Mouse (Mus musculus) MEL (cell line): ENCODE results near the gene Mboat2. TPM values are rescaled to one million over a fixed set of nuclear protein-coding genes. Genes with fewer than 3 reads are reported as not detected.
A peak's percentile ranks its signal among the peaks of the same experiment; 100 is the strongest.

Experiments used
- DNase-seq: peaks from one replicate; pipeline ENCODE4 v3.0.0; 2011; ENCODE audit warnings: low read depth, low spot score
- H3K27ac ChIP-seq: 2 replicates; pipeline ENCODE4 v1.5.1; 2012; ENCODE audit warnings: low read depth, mild to moderate bottlenecking, control low read depth, low read length, moderate library complexity; ENCODE audit not compliant: control insufficient read depth
- H3K27me3 ChIP-seq, 2 experiments: fragments of 150-350 bp in 1 of 2; sonication (generic) in 1 of 2; 2 replicates each; pipeline ENCODE4 v1.6.1; 2012; ENCODE audit warnings: low read length in 2 of 2, mild to moderate bottlenecking in 2 of 2, improper control_type of control experiment in 1 of 2, moderate library complexity in 1 of 2; ENCODE audit not compliant: insufficient read depth in 2 of 2, control insufficient read depth in 1 of 2
- H3K36me3 ChIP-seq, 2 experiments: 2 replicates each; pipeline ENCODE4 v1.6.1; 2012 to 2014; ENCODE audit warnings: low read length in 2 of 2, improper control_type of control experiment in 1 of 2, inconsistent platforms in 1 of 2, mild to moderate bottlenecking in 1 of 2; ENCODE audit not compliant: insufficient read depth in 2 of 2, control insufficient read depth in 1 of 2
- H3K4me1 ChIP-seq, 2 experiments: fragments of 150-350 bp in 1 of 2; sonication (generic) in 1 of 2; 2 replicates each; pipeline ENCODE4 v1.6.1; 2012; ENCODE audit warnings: low read length in 2 of 2, improper control_type of control experiment in 1 of 2, mild to moderate bottlenecking in 1 of 2; ENCODE audit not compliant: insufficient read depth in 2 of 2, control insufficient read depth in 1 of 2
- H3K4me3 ChIP-seq, 2 experiments: fragments of 150-350 bp in 1 of 2; sonication (generic) in 1 of 2; 2 replicates each; pipeline ENCODE4 v1.5.1; 2012; ENCODE audit warnings: low read depth in 2 of 2, low read length in 2 of 2, mild to moderate bottlenecking in 2 of 2, moderate library complexity in 2 of 2, control low read depth in 1 of 2, improper control_type of control experiment in 1 of 2; ENCODE audit not compliant: control insufficient read depth in 1 of 2, insufficient read depth in 1 of 2
- H3K79me2 ChIP-seq: 2 replicates; pipeline ENCODE4 v1.6.1; 2012; ENCODE audit warnings: mild to moderate bottlenecking, low read length, moderate library complexity; ENCODE audit not compliant: control insufficient read depth, poor library complexity, insufficient read depth
- H3K9ac ChIP-seq: 2 replicates; pipeline ENCODE4 v1.6.1; 2012; ENCODE audit warnings: low read depth, mild to moderate bottlenecking, control low read depth, low read length, moderate library complexity; ENCODE audit not compliant: control insufficient read depth, poor library complexity, severe bottlenecking
- H3K9me3 ChIP-seq: fragments of 150-350 bp; sonication (generic); replicated peaks from 2 replicates; pipeline ENCODE4 v1.6.1; 2012; ENCODE audit warnings: mild to moderate bottlenecking, low read length, improper control_type of control experiment, moderate library complexity; ENCODE audit not compliant: insufficient read depth
- BHLHE40 ChIP-seq: IDR thresholded peaks from 2 replicates; pipeline ENCODE4 v1.6.1; 2012; ENCODE audit warnings: low read depth, mild to moderate bottlenecking, inconsistent platforms, low read length, improper control_type of control experiment, borderline replicate concordance
- CHD2 ChIP-seq: IDR thresholded peaks from 2 replicates; pipeline ENCODE4 v1.6.1; 2011; ENCODE audit warnings: low read length, improper control_type of control experiment
- CTCF ChIP-seq, 3 experiments: IDR thresholded peaks in 2 of 3; conservative IDR thresholded peaks in 1 of 3; 2 replicates each; pipeline ENCODE4 v1.5.1; 2011 to 2012; ENCODE audit warnings: low read length in 3 of 3, low read depth in 2 of 3, mild to moderate bottlenecking in 2 of 3, improper control_type of control experiment in 1 of 3, inconsistent platforms in 1 of 3, mixed read lengths in 1 of 3, moderate library complexity in 1 of 3; ENCODE audit not compliant: control insufficient read depth in 1 of 3, insufficient read depth in 1 of 3, poor library complexity in 1 of 3, severe bottlenecking in 1 of 3
- E2F4 ChIP-seq: IDR thresholded peaks from 2 replicates; pipeline ENCODE4 v1.6.1; 2011; ENCODE audit warnings: low read depth, low read length, improper control_type of control experiment, borderline replicate concordance
- EP300 ChIP-seq, 2 experiments: IDR thresholded peaks; 2 replicates each; pipeline ENCODE4 v1.6.1; 2011; ENCODE audit warnings: improper control_type of control experiment in 2 of 2, low read length in 2 of 2, low read depth in 1 of 2, mild to moderate bottlenecking in 1 of 2
- ETS1 ChIP-seq: IDR thresholded peaks from 2 replicates; pipeline ENCODE4 v1.6.1; 2012; ENCODE audit warnings: low read depth, mild to moderate bottlenecking, inconsistent platforms, low read length, improper control_type of control experiment, moderate library complexity
- GATA1 ChIP-seq: IDR thresholded peaks from 2 replicates; pipeline ENCODE4 v1.6.1; 2011; ENCODE audit warnings: low read depth, low read length, improper control_type of control experiment
- HCFC1 ChIP-seq: IDR thresholded peaks from 2 replicates; pipeline ENCODE4 v1.6.1; 2012; ENCODE audit warnings: low read depth, mild to moderate bottlenecking, inconsistent platforms, low read length, improper control_type of control experiment, moderate library complexity
- KAT2A ChIP-seq: conservative IDR thresholded peaks from 2 replicates; pipeline ENCODE4 v1.6.1; 2012; ENCODE audit warnings: low read depth, low read length, improper control_type of control experiment, inconsistent platforms
- MXI1 ChIP-seq: IDR thresholded peaks from 2 replicates; pipeline ENCODE4 v1.6.1; 2011; ENCODE audit warnings: mild to moderate bottlenecking, low read depth, low read length, improper control_type of control experiment
- MYB ChIP-seq: IDR thresholded peaks from 2 replicates; pipeline ENCODE4 v1.6.1; 2011; ENCODE audit warnings: mild to moderate bottlenecking, low read depth, low read length, improper control_type of control experiment
- NELFE ChIP-seq: IDR thresholded peaks from 2 replicates; pipeline ENCODE4 v1.6.1; 2011; ENCODE audit warnings: low read depth, low read length, improper control_type of control experiment
- NRF1 ChIP-seq: IDR thresholded peaks from 2 replicates; pipeline ENCODE4 v1.6.1; 2014; ENCODE audit warnings: low read depth, mild to moderate bottlenecking, inconsistent platforms, low read length, improper control_type of control experiment, moderate library complexity; ENCODE audit not compliant: poor library complexity, insufficient read depth, severe bottlenecking
- POLR2AphosphoS5 ChIP-seq: IDR thresholded peaks from 2 replicates; pipeline ENCODE4 v1.6.1; 2012; ENCODE audit warnings: low read depth, borderline replicate concordance, mild to moderate bottlenecking, inconsistent platforms, low read length, moderate library complexity, mixed read lengths
- RCOR1 ChIP-seq: IDR thresholded peaks from 2 replicates; pipeline ENCODE4 v1.6.1; 2012; ENCODE audit warnings: low read depth, mild to moderate bottlenecking, inconsistent platforms, low read length, improper control_type of control experiment
- SIN3A ChIP-seq: IDR thresholded peaks from 2 replicates; pipeline ENCODE4 v1.6.1; 2012; ENCODE audit warnings: low read length, improper control_type of control experiment, inconsistent platforms
- SMC3 ChIP-seq: IDR thresholded peaks from 2 replicates; pipeline ENCODE4 v1.6.1; 2011; ENCODE audit warnings: low read depth, low read length, improper control_type of control experiment
- TAL1 ChIP-seq: IDR thresholded peaks from 2 replicates; pipeline ENCODE4 v1.6.1; 2012; ENCODE audit warnings: mild to moderate bottlenecking, inconsistent platforms, low read length, moderate library complexity, mixed read lengths
- TBP ChIP-seq: IDR thresholded peaks from 2 replicates; pipeline ENCODE4 v1.8.0; 2011; ENCODE audit warnings: low read depth, low read length, improper control_type of control experiment
- TCF12 ChIP-seq: IDR thresholded peaks from 2 replicates; pipeline ENCODE4 v1.6.1; 2014; ENCODE audit warnings: low read depth, mild to moderate bottlenecking, inconsistent platforms, low read length, improper control_type of control experiment, moderate library complexity
- UBTF ChIP-seq: IDR thresholded peaks from 2 replicates; pipeline ENCODE4 v1.6.1; 2012; ENCODE audit warnings: low read depth, mild to moderate bottlenecking, inconsistent platforms, low read length, improper control_type of control experiment, moderate library complexity, borderline replicate concordance; ENCODE audit not compliant: insufficient read depth
- USF2 ChIP-seq, 2 experiments: IDR thresholded peaks; 2 replicates each; pipeline ENCODE4 v1.6.1; 2011 to 2012; ENCODE audit warnings: improper control_type of control experiment in 2 of 2, low read length in 2 of 2, borderline replicate concordance in 1 of 2, inconsistent platforms in 1 of 2, low read depth in 1 of 2, mild to moderate bottlenecking in 1 of 2; ENCODE audit not compliant: insufficient read depth in 1 of 2
- ZMIZ1 ChIP-seq: IDR thresholded peaks from 2 replicates; pipeline ENCODE4 v1.6.1; 2012; ENCODE audit warnings: low read depth, mild to moderate bottlenecking, inconsistent platforms, low read length, improper control_type of control experiment, moderate library complexity
- polyA plus RNA-seq, 2 experiments: library from polyadenylated mRNA; stranded (reverse) in 1 of 2; unstranded in 1 of 2; fragments of >175 nt in 1 of 2; fragments of >200 nt in 1 of 2; gene quantifications; 2 replicates each; pipeline versions ENCODE4 v1.2.1 to v1.2.4; 2012; ENCODE audit warnings: low replicate concordance in 2 of 2, low read depth in 1 of 2; ENCODE audit not compliant: insufficient read length in 2 of 2, insufficient read depth in 1 of 2, missing spikeins in 1 of 2
- total RNA-seq: library from RNA; depleted of rRNA; stranded (reverse); fragments of 300-350 nt; gene quantifications from 2 replicates; pipeline ENCODE4 v1.2.3, GENCODE M21; 2012

Mboat2 gene
- total and polyA plus RNA-seq, 3 experiments = 13.5 TPM; not detected in 1

DNA sequence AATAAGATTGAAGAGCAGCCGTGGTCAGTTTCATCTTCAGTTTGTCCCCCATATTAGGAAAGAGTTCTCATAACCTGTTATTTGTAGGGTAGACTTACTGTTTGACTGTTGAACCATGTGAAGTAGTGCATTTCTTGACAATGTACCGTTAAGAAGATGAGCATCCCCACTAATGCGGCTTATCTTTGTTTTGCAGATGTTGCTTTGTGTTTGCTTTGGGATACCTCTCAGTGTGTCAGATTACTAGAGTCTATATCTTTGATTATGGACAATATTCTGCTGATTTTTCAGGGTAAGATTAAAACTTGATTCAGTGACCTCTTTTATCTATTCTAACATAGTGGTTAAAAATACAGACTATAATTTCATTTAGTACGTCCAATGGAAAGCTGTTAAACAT lies 93.3 kb downstream of the Mboat2 start:
- Histone ChIP-seq H3K27me3 (no peaks in the 10 kb centered on the region), H3K4me1 (peaks cover 8 to 17% of the 10 kb centered on the region in 2 experiments), H3K36me3 (peaks cover 0 to 10% of the 10 kb centered on the region in 2 experiments; a peak in 2 of 4 replicates), H3K27ac (no peak overlapping the region), H3K9ac (no peak overlapping the region), H3K9me3 (no peaks in the 10 kb centered on the region), H3K4me3 (no peak overlapping the region), H3K79me2 (no peaks in the 10 kb centered on the region)
- DNase-seq = peak; percentile 54
- peak; percentile 46; the same call in 1 of the 2 replicates for TF ChIP-seq MYB
- TF ChIP-seq TAL1 = peak; percentile 76
- peak; percentile 77 for TF ChIP-seq GATA1
- no peak for TF ChIP-seq UBTF
- TF ChIP-seq NELFE = no peak
- no peak for TF ChIP-seq CTCF (IDR thresholded peaks at IDR 0.05 in 2 of 3, conservative IDR thresholded peaks at IDR 0.05 in 1 of 3; ENCODE audit: control insufficient read depth in 1 of 3, insufficient read depth in 1 of 3, low read depth in 2 of 3, low read length in 3 of 3, poor library complexity in 1 of 3, severe bottlenecking in 1 of 3)
- peak; percentile 86 for TF ChIP-seq TCF12
- peak; percentile 74 to 81 for TF ChIP-seq EP300 (IDR thresholded peaks at IDR 0.05; ENCODE audit: low read depth in 1 of 2, low read length in 2 of 2)
- peak; percentile 44; the same call in 1 of the 2 replicates for TF ChIP-seq ETS1
- no peak for TF ChIP-seq KAT2A
- no peak for TF ChIP-seq MXI1
- no peak for TF ChIP-seq ZMIZ1
- TF ChIP-seq SIN3A = peak; percentile 31; the same call in 1 of the 2 replicates
- TF ChIP-seq BHLHE40 = no peak
- no peak for TF ChIP-seq E2F4
- TF ChIP-seq RCOR1 = peak; percentile 96

DNA sequence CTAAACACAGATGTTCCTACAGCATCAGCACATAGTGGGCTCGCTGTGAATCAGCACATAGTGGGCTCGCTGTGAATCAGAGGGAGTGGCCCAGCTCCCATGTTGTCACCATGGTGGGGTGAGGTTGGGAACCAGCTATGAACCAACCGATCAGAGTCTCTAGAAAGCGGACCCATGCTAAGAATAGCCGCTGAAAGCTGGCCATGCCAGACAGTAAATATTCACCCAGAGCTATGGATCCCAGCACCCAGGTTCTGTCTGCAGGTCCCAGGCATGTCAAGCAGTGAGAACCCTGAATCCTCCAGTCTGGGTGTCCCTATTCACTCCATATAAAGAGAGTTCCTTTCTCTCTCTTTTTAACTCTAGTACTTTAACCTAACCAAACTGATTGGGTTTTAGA lies 94.6 kb downstream of the Mboat2 start:
- Histone ChIP-seq H3K9ac (no peak overlapping the region), H3K36me3 (peaks cover 0 to 10% of the 10 kb centered on the region in 2 experiments; a peak in 2 of 4 replicates), H3K9me3 (no peaks in the 10 kb centered on the region), H3K27ac (no peak overlapping the region), H3K4me1 (peaks cover 8 to 17% of the 10 kb centered on the region in 2 experiments), H3K27me3 (no peaks in the 10 kb centered on the region), H3K4me3 (no peak overlapping the region), H3K79me2 (no peaks in the 10 kb centered on the region)
- DNase-seq = no peak
- TF ChIP-seq USF2 (IDR thresholded peaks at IDR 0.05; ENCODE audit: borderline replicate concordance in 1 of 2, insufficient read depth in 1 of 2, low read depth in 1 of 2, low read length in 2 of 2) (no peak), TAL1 (no peak), HCFC1 (no peak), CHD2 (no peak), POLR2AphosphoS5 (no peak), NRF1 (no peak), TBP (no peak), SMC3 (no peak)
